Mouse (Mus musculus) lung, embryonic 16.5 days (tissue): Measurements from ENCODE around the gene Slc51b. TPM values are rescaled to one million over a fixed set of nuclear protein-coding genes. Genes with fewer than 3 reads are reported as not detected.

Experiments used
- ATAC-seq: fragments of 200-750 bp; cut with Nextera tagmentation; 2 replicates; pipeline ENCODE4 v1.8.0; 2017; ENCODE audit warnings: low read depth, mild to moderate bottlenecking, moderate library complexity
- H3K27ac ChIP-seq: fragments of 300-500 bp; sonication (generic); 2 replicates; pipeline ENCODE4 v1.5.1; 2014; ENCODE audit warnings: mild to moderate bottlenecking, control low read depth, low read length
- H3K27me3 ChIP-seq: fragments of 300-500 bp; sonication (generic); 2 replicates; pipeline ENCODE4 v1.6.1; 2014; ENCODE audit warnings: low read depth, low read length, mixed read lengths; ENCODE audit not compliant: control insufficient read depth, insufficient read depth
- H3K36me3 ChIP-seq: fragments of 300-500 bp; sonication (generic); 2 replicates; pipeline ENCODE4 v1.6.1; 2014; ENCODE audit warnings: low read length; ENCODE audit not compliant: control insufficient read depth, insufficient read depth
- H3K4me1 ChIP-seq: fragments of 300-500 bp; sonication (generic); replicated peaks from 2 replicates; pipeline ENCODE4 v1.6.1; 2014; ENCODE audit warnings: low read length, mixed read lengths; ENCODE audit not compliant: control insufficient read depth, insufficient read depth
- H3K4me2 ChIP-seq: fragments of 300-500 bp; sonication (generic); 2 replicates; pipeline ENCODE4 v1.6.1; 2014; ENCODE audit warnings: low read depth, low read length, control low read depth
- H3K4me3 ChIP-seq: fragments of 300-500 bp; sonication (generic); 2 replicates; pipeline ENCODE4 v1.5.1; 2014; ENCODE audit warnings: mild to moderate bottlenecking, low read length, control low read depth
- H3K9ac ChIP-seq: fragments of 300-500 bp; sonication (generic); 2 replicates; pipeline ENCODE4 v1.6.1; 2014; ENCODE audit warnings: low read length, control low read depth
- H3K9me3 ChIP-seq: fragments of 300-500 bp; sonication (generic); 2 replicates; pipeline ENCODE4 v1.6.1; 2016; ENCODE audit warnings: low read length; ENCODE audit not compliant: control insufficient read depth
- WGBS: fragments of 180-500 bp; shearing (Covaris S2); extraction: QIAGEN DNeasy Blood & Tissue Kit; methylation state at CpG from one replicate; pipeline ENCODE4 v1.1.7; 2014; 5-methylcytosine and 5-hydroxymethylcytosine counted together
- polyA plus RNA-seq: library from polyadenylated mRNA; unstranded; fragments of >200 nt; fragmentation: Nextera tagmentation; extraction: Ambion mirVana; gene quantifications from 2 replicates; pipeline ENCODE4 v1.2.1, GENCODE M21; 2015

Slc51b gene
- polyA plus RNA-seq, 1 experiment from 2014 or later = not detected

DNA sequence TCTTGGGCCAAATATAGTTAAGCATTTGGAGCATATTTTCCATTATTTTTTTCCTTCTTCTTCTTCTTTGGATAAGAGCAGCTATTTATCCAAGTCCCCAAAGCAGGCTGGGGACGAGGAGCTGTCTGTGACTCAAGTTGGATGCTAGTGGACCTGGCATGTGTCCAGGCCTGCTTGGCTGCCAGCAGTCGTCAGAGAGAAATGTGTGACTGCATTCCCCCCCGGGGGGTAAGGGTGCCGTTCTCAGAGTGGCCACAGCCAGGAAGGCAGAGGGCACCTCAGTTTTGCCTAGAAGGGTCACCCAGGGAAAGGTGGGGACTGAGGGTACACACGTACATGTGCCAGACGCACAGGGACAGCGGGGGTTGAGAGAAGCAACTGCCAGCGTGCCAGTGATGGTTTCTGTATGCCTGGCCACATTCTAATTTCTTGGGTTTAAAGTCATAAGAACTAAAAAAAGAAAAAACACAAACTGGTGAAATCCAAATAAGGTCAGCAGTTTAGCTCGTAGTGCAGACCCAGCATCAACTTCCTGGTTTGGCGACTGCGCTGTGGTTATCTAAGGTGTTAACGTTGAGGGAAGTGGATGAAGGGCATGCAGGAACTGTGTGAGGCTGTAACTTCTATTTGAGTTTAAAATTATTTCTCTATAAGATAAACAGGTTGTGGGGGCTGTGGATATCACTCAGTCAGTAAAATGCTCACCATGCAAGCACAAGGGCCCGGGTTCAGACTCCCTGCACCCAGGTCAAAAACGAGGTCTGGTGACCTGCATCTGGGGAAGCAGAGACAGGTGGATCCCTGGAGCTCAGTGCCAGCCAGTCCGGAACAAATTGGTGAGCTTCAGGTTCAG lies 18.2 kb downstream of the Slc51b start:
- Histone ChIP-seq H3K4me2 (no peak overlapping the region), H3K4me1 (peaks cover 20% of the 10 kb centered on the region), H3K27me3 (no peaks in the 10 kb centered on the region), H3K36me3 (no peaks in the 10 kb centered on the region), H3K27ac (peak overlapping the region; percentile 92), H3K9me3 (no peaks in the 10 kb centered on the region), H3K4me3 (0 out of 2 replicates have a peak overlapping the region, but pooled peaks have one; percentile 19), H3K9ac (0 out of 2 replicates have a peak overlapping the region, but pooled peaks have one; percentile 5)
- peak; percentile 89 for ATAC-seq
- 42% methylated on average over 15 of the region's 15 CpGs for WGBS

DNA sequence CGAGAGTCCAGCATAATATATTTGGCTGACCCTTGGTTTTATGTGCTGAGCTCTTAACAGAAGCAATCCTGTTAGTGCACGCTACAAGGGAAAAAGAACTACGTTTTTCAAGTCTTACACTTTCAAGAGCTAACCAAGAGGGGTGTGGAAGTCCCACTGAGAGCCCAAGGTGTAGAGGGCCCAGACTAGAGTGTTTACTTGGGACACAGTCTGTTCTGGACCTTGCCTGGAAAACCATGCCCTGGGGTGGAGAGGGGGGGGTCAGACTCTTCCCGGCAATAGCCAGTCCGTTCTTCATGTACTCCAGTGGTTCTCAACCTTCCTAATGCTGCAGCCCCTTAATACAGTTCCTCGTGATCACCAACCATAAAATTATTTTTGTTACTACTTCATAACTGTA lies 22.8 kb downstream of the Slc51b start:
- 47% methylated on average over 6 of the region's 6 CpGs for WGBS
- Histone ChIP-seq H3K9ac (peak overlapping the region; percentile 76), H3K4me1 (peaks cover 21% of the 10 kb centered on the region), H3K27ac (peak overlapping the region; percentile 31), H3K9me3 (no peaks in the 10 kb centered on the region), H3K4me2 (peak overlapping the region; percentile 72), H3K36me3 (no peaks in the 10 kb centered on the region), H3K27me3 (no peaks in the 10 kb centered on the region), H3K4me3 (peak overlapping the region; percentile 63)
- no peak for ATAC-seq

DNA sequence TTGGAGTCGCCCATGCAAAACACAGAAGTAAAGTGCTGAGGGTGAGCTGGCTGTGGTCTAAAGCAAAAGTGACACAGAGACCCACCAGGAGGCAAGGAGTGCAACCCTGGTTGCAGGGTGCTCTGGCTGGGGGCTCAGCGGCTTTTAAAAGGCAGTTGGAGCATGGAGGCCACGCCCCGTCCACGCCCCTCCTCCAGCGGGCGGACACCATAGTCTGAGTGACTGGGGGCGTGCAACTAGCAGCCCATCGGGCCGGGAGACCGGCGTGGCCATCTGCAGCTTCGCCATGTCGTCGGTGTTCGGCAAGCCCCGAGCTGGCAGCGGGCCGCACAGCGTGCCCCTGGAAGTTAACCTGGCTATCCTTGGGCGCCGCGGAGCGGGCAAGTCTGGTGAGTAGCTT lies 24.5 kb downstream of the Slc51b start, which contains the start of gene Rasl12:
Rasl12 (plus strand) TSS at position 228 of the 400 bp plus-strand sequence.
- Histone ChIP-seq H3K4me2 (peak within 1 kb of the TSS; percentile 72), H3K9ac (peak within 1 kb of the TSS; percentile 76), H3K4me1 (peaks cover 14% of the 10 kb centered on the region), H3K4me3 (peak within 1 kb of the TSS; percentile 63), H3K27me3 (no peaks in the 10 kb centered on the region), H3K27ac (peak within 1 kb of the TSS; percentile 31; the same call in 1 of the 2 replicates), H3K36me3 (no peaks in the 10 kb centered on the region), H3K9me3 (no peaks in the 10 kb centered on the region)
- ATAC-seq = peak; percentile 78
- under 1% methylated on average over 24 of the region's 24 CpGs for WGBS

DNA sequence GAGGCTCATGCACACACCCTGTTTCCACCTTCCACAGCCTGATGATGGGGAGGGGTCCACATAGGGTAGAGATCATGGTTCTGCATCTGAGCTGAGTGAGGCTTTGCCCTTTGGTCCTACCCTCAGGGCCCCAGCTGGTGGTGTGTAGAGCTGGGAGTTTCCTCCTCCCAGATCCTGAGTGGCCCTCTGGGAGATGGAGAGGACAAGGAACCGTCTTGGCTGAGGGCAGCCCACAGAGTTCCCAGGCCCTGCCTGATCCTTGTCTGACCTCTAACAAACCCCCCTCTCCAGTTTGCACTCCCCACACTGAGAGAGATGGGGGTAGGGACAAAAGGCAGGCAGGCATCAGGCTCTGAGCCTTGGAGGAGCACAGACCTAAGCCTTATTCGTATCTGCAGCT lies 28.4 kb downstream of the Slc51b start:
- Histone ChIP-seq H3K4me3 (no peak overlapping the region), H3K9ac (no peak overlapping the region), H3K4me2 (no peak overlapping the region), H3K4me1 (peaks cover 12% of the 10 kb centered on the region), H3K9me3 (peaks cover 3% of the 10 kb centered on the region; the same call in 1 of the 2 replicates), H3K27ac (peak overlapping the region; percentile 48; the same call in 1 of the 2 replicates), H3K27me3 (peaks cover 22% of the 10 kb centered on the region), H3K36me3 (no peaks in the 10 kb centered on the region)
- 49% methylated on average over 2 of the region's 2 CpGs for WGBS
- peak; percentile 18 for ATAC-seq

DNA sequence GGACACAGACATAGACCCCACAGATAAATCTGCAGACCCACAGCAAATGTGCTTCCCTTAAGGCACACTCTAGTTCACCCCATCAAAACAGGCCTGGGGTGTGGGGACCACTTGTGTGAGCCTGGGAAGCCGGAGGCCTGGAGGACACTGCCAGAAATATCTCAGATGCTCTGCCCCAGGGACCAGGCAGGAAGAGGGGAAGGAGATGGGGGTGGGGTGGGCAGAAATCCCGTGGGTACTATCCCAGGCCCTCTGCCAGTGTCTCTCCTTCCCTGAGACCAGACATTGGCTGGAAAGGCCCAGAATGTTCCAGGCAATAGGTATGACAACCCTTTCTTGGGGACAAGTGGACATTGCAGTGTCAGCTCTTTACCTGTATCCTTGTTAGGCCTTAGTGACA lies 29.1 kb downstream of the Slc51b start:
- WGBS = 39% methylated on average over 2 of the region's 2 CpGs
- peak; percentile 13; the same call in 1 of the 2 replicates for ATAC-seq

DNA sequence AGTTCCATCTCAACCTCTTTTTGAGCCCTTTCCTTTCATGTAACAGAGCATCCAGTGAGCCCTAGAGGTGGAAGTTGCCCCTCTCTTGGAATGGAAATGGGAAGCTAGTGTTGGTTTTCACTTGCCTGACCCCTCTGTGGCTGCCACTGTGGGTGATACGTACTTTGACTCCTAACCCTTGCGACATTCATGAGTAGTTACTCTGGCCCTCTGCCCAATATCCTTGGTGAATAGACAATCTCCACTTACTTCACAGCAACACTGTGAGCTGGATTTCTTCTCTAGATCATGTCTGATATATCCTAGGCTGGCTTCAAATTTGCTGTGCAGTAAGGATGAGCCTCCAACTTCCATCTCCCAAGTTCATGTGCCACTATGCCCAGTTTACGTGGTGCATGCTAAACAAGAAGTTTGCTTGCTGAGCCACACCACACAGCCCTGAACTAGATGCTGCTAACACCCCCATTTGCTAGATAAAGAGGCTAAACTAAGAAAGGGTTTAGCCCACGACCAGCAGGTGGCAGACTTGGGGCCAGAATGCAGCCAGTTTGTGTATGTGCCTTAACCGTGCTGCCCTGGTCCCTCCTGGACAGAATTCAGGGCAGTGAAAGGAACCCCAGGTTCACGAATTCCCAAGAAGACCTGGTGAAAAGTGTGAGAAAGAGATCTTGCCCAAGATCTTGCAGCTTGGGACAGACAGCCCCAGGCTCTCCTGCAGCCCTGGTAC lies 30.0 kb downstream of the Slc51b start:
- Histone ChIP-seq H3K27ac (peak overlapping the region; percentile 48; the same call in 1 of the 2 replicates), H3K9ac (no peak overlapping the region), H3K9me3 (peaks cover 3% of the 10 kb centered on the region; the same call in 1 of the 2 replicates), H3K36me3 (no peaks in the 10 kb centered on the region), H3K4me3 (no peak overlapping the region), H3K4me2 (no peak overlapping the region), H3K27me3 (peaks cover 22% of the 10 kb centered on the region), H3K4me1 (peaks cover 14% of the 10 kb centered on the region)
- 21% methylated on average over 6 of the region's 6 CpGs for WGBS
- peak; percentile 49; the same call in 1 of the 2 replicates for ATAC-seq

More for the DNA sequence above, 29.1 kb downstream of the Slc51b start:
- peaks cover 22% of the 10 kb centered on the region for H3K27me3 ChIP-seq
- no peaks in the 10 kb centered on the region for H3K36me3 ChIP-seq
- H3K4me2 ChIP-seq = no peak overlapping the region
- peaks cover 16% of the 10 kb centered on the region for H3K4me1 ChIP-seq
- H3K27ac ChIP-seq = peak overlapping the region; percentile 48
- no peak overlapping the region for H3K9ac ChIP-seq
- H3K4me3 ChIP-seq = no peak overlapping the region
- peaks cover 3% of the 10 kb centered on the region; the same call in 1 of the 2 replicates for H3K9me3 ChIP-seq

DNA sequence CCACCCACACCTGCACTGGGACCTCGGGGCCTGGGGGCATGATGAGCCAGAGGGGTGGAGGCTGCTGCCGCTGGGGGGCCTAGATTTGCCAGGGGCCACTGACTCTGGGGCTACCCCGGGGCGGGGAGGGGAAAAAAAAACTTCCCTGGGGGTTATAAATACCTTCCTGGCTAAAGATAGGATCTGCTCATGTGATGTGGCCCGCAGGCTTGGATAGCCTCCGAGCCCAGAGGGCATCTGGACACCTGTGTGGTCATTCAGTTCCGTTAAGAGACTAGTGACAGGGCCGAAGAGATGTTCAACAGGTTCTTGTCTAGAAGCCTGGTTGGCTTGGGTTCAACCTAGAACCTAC lies 31.2 kb downstream of the Slc51b start, which contains the start of gene Kbtbd13:
Kbtbd13 (minus strand) TSS at position 40 of the 352 bp plus-strand sequence.
- Histone ChIP-seq H3K9me3 (peaks cover 3% of the 10 kb centered on the region; the same call in 1 of the 2 replicates), H3K4me3 (peak within 1 kb of the TSS; percentile 47), H3K4me1 (peaks cover 20% of the 10 kb centered on the region), H3K27ac (no peak within 1 kb of the TSS), H3K9ac (peak within 1 kb of the TSS; percentile 62), H3K27me3 (peaks cover 22% of the 10 kb centered on the region), H3K4me2 (peak within 1 kb of the TSS; percentile 71), H3K36me3 (no peaks in the 10 kb centered on the region)
- 37% methylated on average over 8 of the region's 8 CpGs for WGBS
- no peak for ATAC-seq

DNA sequence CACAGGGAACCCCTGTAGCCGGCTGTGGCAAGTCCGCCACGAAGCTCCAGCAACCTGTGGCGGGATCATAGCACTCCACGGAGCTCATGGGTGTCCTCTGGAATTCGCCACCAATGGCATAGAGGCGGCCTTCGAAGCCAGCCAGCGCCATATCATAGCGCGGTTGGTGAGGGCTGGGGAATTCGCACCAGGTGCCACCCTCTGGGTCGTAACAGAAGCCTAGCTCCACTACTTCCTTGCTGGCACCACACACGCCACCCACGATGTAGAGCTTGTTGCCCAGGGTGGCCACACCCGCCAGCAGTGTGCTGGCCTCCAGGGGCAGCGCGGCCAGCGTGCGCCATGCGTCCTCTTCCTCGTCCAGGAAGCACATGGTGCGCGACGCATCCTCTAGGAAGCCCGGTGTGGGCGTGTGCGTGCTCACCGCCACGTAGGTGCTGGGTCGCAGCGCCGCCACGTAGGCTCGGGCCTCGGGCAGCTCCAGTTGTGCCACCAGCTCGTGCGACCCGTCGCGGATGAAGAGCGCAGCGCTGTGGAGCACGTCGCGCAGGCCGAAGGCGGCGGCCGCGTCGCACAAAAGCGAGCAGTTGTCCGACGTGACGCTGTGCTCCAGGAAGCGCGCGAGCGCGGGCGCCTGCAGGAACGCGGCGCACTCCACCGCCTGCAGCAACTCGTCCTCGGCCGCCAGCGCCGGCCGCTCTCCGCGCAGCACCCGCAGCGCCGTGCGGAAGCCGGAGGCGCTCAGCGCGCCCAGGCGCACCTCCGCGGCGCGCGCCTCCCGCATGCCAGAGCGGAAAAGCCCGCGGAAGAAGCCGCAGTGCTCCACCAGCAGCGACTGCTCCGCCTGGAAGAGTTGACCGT lies 31.8 kb downstream of the Slc51b start:
- ATAC-seq = peak; percentile 18; the same call in 1 of the 2 replicates
- H3K27ac ChIP-seq = no peak overlapping the region
- H3K36me3 ChIP-seq = no peaks in the 10 kb centered on the region
- H3K9me3 ChIP-seq = peaks cover 3% of the 10 kb centered on the region; the same call in 1 of the 2 replicates
- H3K9ac ChIP-seq = peak overlapping the region; percentile 62
- peak overlapping the region; percentile 71 for H3K4me2 ChIP-seq
- H3K4me3 ChIP-seq = peak overlapping the region; percentile 47
- peaks cover 22% of the 10 kb centered on the region for H3K27me3 ChIP-seq
- WGBS = 15% methylated on average over 83 of the region's 96 CpGs
- peaks cover 23% of the 10 kb centered on the region for H3K4me1 ChIP-seq
